Mouse (Mus musculus): ENCODE results near the gene Gm498. TPM values are rescaled to one million over a fixed set of nuclear protein-coding genes. Genes with fewer than 3 reads are reported as not detected.
A peak's percentile ranks its signal among the peaks of the same experiment; 100 is the strongest.

The Gm498 gene
- total and polyA plus RNA-seq, 2 experiments from 2014 or later = not detected

GRCm38 (mm10) chr7:143913611-143914010, 47.0 kb downstream of the Gm498 start:
- no peak for DNase-seq (ENCODE audit: low spot score)
- no peak overlapping the region for H3K27ac ChIP-seq
- no peak overlapping the region for H3K4me2 ChIP-seq (ENCODE audit: low read depth, low read length)
- H3K27me3 ChIP-seq (ENCODE audit: insufficient read depth, low read length) = no peaks in the 10 kb centered on the region
- no peak overlapping the region for H3K9ac ChIP-seq (replicated peaks; ENCODE audit: low read length)
- no peaks in the 10 kb centered on the region for H3K36me3 ChIP-seq (ENCODE audit: insufficient read depth, low read length)
- H3K9me3 ChIP-seq (ENCODE audit: low read length) = no peaks in the 10 kb centered on the region
- 83% methylated on average over 8 of the region's 8 CpGs for WGBS
- no peak for ATAC-seq
- TF ChIP-seq CTCF (IDR thresholded peaks at IDR 0.05; ENCODE audit: low read depth) = no peak
- no peaks in the 10 kb centered on the region for H3K4me1 ChIP-seq (ENCODE audit: insufficient read depth, low read length)
- H3K4me3 ChIP-seq (ENCODE audit: low read length) = no peak overlapping the region

- H3K27me3 ChIP-seq (ENCODE audit: insufficient read depth, low read length) = no peaks in the 10 kb centered on the region
- no peaks in the 10 kb centered on the region for H3K36me3 ChIP-seq (ENCODE audit: insufficient read depth, low read length)
- no peak for TF ChIP-seq CTCF (IDR thresholded peaks at IDR 0.05; ENCODE audit: low read depth)
- DNase-seq (ENCODE audit: low spot score) (no peak), ATAC-seq (no peak)
- no peaks in the 10 kb centered on the region for H3K9me3 ChIP-seq (ENCODE audit: low read length)
- no peak overlapping the region for H3K4me3 ChIP-seq (ENCODE audit: low read length)
- H3K27ac ChIP-seq = no peak overlapping the region
- no peak overlapping the region for H3K9ac ChIP-seq (replicated peaks; ENCODE audit: low read length)
- no peak overlapping the region for H3K4me2 ChIP-seq (ENCODE audit: low read depth, low read length)
- 73% methylated on average over 3 of the region's 3 CpGs for WGBS
- no peaks in the 10 kb centered on the region for H3K4me1 ChIP-seq (ENCODE audit: insufficient read depth, low read length)
Measured at GRCm38 (mm10) chr7:143919031-143919679, 52.5 kb downstream of the Gm498 start.

DNA sequence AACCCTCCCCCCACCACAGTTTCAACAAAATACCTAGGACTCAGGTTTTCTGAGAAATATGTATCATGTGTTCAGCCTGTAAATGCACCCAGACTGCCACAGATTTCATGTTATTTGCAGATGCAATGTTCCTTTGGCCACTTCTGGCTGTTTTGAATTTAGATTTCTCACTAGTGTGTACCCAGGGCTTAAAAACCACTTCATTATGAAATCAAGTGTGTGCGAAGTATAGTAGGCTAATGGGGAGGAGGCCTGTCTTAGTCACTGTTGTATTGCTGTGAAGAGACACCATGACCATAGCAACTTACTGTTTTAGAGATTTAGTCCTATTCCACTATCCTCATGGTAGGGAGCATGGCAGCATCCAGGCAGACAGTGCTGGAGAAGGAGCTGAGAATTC, 63.3 kb downstream of the Gm498 start:
- no peaks in the 10 kb centered on the region for H3K4me1 ChIP-seq (ENCODE audit: insufficient read depth, low read length)
- no peak for DNase-seq (ENCODE audit: low spot score)
- H3K9me3 ChIP-seq (ENCODE audit: low read length) = no peaks in the 10 kb centered on the region
- no peak for TF ChIP-seq CTCF (IDR thresholded peaks at IDR 0.05; ENCODE audit: low read depth)
- H3K36me3 ChIP-seq (ENCODE audit: insufficient read depth, low read length) = no peaks in the 10 kb centered on the region
- WGBS = 95% methylated on average over 1 of the region's 1 CpGs
- H3K27ac ChIP-seq = no peak overlapping the region
- H3K4me3 ChIP-seq (ENCODE audit: low read length) = no peak overlapping the region
- no peaks in the 10 kb centered on the region for H3K27me3 ChIP-seq (ENCODE audit: insufficient read depth, low read length)
- ATAC-seq = no peak
- H3K4me2 ChIP-seq (ENCODE audit: low read depth, low read length) = no peak overlapping the region
- no peak overlapping the region for H3K9ac ChIP-seq (replicated peaks; ENCODE audit: low read length)

- 13% methylated on average over 4 of the region's 4 CpGs for WGBS
- H3K9ac ChIP-seq (replicated peaks; ENCODE audit: low read length) = no peak overlapping the region
- peak; percentile 93 for ATAC-seq
Measured at GRCm38 (mm10) chr7:143938647-143939046, 72.0 kb downstream of the Gm498 start.

DNA sequence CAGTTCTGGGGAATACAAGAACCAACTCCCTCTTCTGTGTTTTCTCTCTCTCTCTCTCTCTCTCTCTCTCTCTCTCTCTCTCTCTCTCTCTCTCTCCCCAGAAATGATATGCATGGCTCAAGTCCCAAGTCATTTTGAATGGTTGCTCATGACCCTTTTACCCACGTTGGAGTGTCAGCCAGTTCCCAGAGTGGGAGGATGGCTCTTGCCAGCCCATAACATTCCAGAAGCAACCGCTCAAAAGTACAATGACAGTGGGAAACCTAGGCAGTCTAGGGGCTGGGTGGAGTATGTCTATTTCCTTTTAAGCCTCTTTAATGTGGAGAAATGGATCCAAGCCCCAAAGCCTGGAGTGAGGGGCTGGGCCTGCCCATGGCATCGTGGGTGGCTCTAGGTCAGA, 72.8 kb downstream of the Gm498 start:
- no peak for TF ChIP-seq CTCF (IDR thresholded peaks at IDR 0.05; ENCODE audit: low read depth)
- ATAC-seq (peak; percentile 61), DNase-seq (ENCODE audit: low spot score) (peak; percentile 62)
- Histone ChIP-seq H3K36me3 (ENCODE audit: insufficient read depth, low read length) (no peaks in the 10 kb centered on the region), H3K27me3 (ENCODE audit: insufficient read depth, low read length) (no peaks in the 10 kb centered on the region), H3K4me1 (ENCODE audit: insufficient read depth, low read length) (no peaks in the 10 kb centered on the region), H3K9me3 (ENCODE audit: low read length) (no peaks in the 10 kb centered on the region), H3K27ac (no peak overlapping the region; the same call in 1 of the 2 replicates), H3K4me3 (ENCODE audit: low read length) (no peak overlapping the region), H3K9ac (replicated peaks; ENCODE audit: low read length) (no peak overlapping the region), H3K4me2 (ENCODE audit: low read depth, low read length) (no peak overlapping the region)
- WGBS = 38% methylated on average over 3 of the region's 3 CpGs

More at GRCm38 (mm10) chr7:143938647-143939046, 72.0 kb downstream of the Gm498 start:
- DNase-seq (ENCODE audit: low spot score) = peak; percentile 63
- Histone ChIP-seq H3K4me2 (ENCODE audit: low read depth, low read length) (no peak overlapping the region), H3K36me3 (ENCODE audit: insufficient read depth, low read length) (no peaks in the 10 kb centered on the region), H3K27ac (peak overlapping the region; percentile 54; the same call in 1 of the 2 replicates), H3K4me1 (ENCODE audit: insufficient read depth, low read length) (no peaks in the 10 kb centered on the region), H3K9me3 (ENCODE audit: low read length) (no peaks in the 10 kb centered on the region), H3K4me3 (ENCODE audit: low read length) (no peak overlapping the region), H3K27me3 (ENCODE audit: insufficient read depth, low read length) (no peaks in the 10 kb centered on the region)
- TF ChIP-seq CTCF (IDR thresholded peaks at IDR 0.05; ENCODE audit: low read depth) = no peak

GRCm38 (mm10) chr7:143942941-143943691, 76.5 kb downstream of the Gm498 start:
- Histone ChIP-seq H3K27me3 (ENCODE audit: insufficient read depth, low read length) (no peaks in the 10 kb centered on the region), H3K9me3 (ENCODE audit: low read length) (no peaks in the 10 kb centered on the region), H3K27ac (no peak overlapping the region), H3K4me3 (ENCODE audit: low read length) (no peak overlapping the region), H3K9ac (replicated peaks; ENCODE audit: low read length) (no peak overlapping the region), H3K36me3 (ENCODE audit: insufficient read depth, low read length) (no peaks in the 10 kb centered on the region), H3K4me1 (ENCODE audit: insufficient read depth, low read length) (no peaks in the 10 kb centered on the region), H3K4me2 (ENCODE audit: low read depth, low read length) (no peak overlapping the region)
- peak; percentile 44 for DNase-seq (ENCODE audit: low spot score)
- WGBS = 56% methylated on average over 14 of the region's 14 CpGs
- TF ChIP-seq CTCF (IDR thresholded peaks at IDR 0.05; ENCODE audit: low read depth) = no peak
- ATAC-seq = no peak

All from hindbrain, postnatal 0 days (tissue).